Mouse (Mus musculus) urinary bladder, postnatal 10 days (tissue): ENCODE data around the gene Art1.
A peak's percentile ranks its signal among the peaks of the same experiment; 100 is the strongest.

Source experiments
- DNase-seq: peaks from one replicate; pipeline ENCODE4 v3.0.0; 2022; ENCODE audit warnings: low spot score

Art1 gene

GRCm38 (mm10) chr7:102101487-102101886 is at the start of gene Art1:
Gene Art1 (plus strand): TSS chr7:102101743.
- DNase-seq = no peak

- no peak for DNase-seq
Measured at GRCm38 (mm10) chr7:102061353-102061752, 40.2 kb upstream of the Art1 start.

- DNase-seq = no peak
Measured at GRCm38 (mm10) chr7:102062203-102062602, 39.3 kb upstream of the Art1 start.

- DNase-seq = no peak
Measured at GRCm38 (mm10) chr7:102063891-102064290, 37.7 kb upstream of the Art1 start.

GRCm38 (mm10) chr7:102064655-102065045 is 36.9 kb upstream of the Art1 start:
- no peak for DNase-seq

GRCm38 (mm10) chr7:102065046-102065891 is 36.3 kb upstream of the Art1 start, which contains the start of the genes Rnf121, Xndc1 and Xntrpc:
Gene Rnf121 (minus strand): TSS chr7:102065469.
Gene Xndc1 (plus strand): TSS chr7:102065511.
Gene Xntrpc (plus strand): TSS chr7:102065713.
- DNase-seq = peak; percentile 48

- DNase-seq = no peak
Measured at GRCm38 (mm10) chr7:102066363-102066762, 35.2 kb upstream of the Art1 start.

- no peak for DNase-seq
Measured at GRCm38 (mm10) chr7:102076714-102077296, 24.7 kb upstream of the Art1 start.

- no peak for DNase-seq
Measured at GRCm38 (mm10) chr7:102078517-102078916, 23.0 kb upstream of the Art1 start.

GRCm38 (mm10) chr7:102080311-102080710 is 21.2 kb upstream of the Art1 start:
- DNase-seq = no peak

- no peak for DNase-seq
Measured at GRCm38 (mm10) chr7:102081784-102082183, 19.8 kb upstream of the Art1 start.

- DNase-seq = no peak
Measured at GRCm38 (mm10) chr7:102082816-102083215, 18.7 kb upstream of the Art1 start, which contains the start of gene Trpc2. Gene Trpc2 (plus strand): TSS chr7:102083116.

GRCm38 (mm10) chr7:102084041-102084696 is 17.4 kb upstream of the Art1 start:
- DNase-seq = no peak

- DNase-seq = no peak
Measured at GRCm38 (mm10) chr7:102087336-102087735, 14.2 kb upstream of the Art1 start.

- no peak for DNase-seq
Measured at GRCm38 (mm10) chr7:102099760-102100661, 1.5 kb upstream of the Art1 start.

- no peak for DNase-seq
Measured at GRCm38 (mm10) chr7:102100868-102101267, 675 bp upstream of the Art1 start.

GRCm38 (mm10) chr7:102102241-102102640 is 698 bp downstream of the Art1 start:
- DNase-seq = no peak

- DNase-seq = no peak
Measured at GRCm38 (mm10) chr7:102102696-102103095, 1.2 kb downstream of the Art1 start.

GRCm38 (mm10) chr7:102103555-102103954 is 2.0 kb downstream of the Art1 start:
- no peak for DNase-seq

GRCm38 (mm10) chr7:102104126-102104525 is 2.6 kb downstream of the Art1 start:
- DNase-seq = no peak

GRCm38 (mm10) chr7:102106700-102107141 is 5.2 kb downstream of the Art1 start:
- DNase-seq = no peak

- DNase-seq = no peak
Measured at GRCm38 (mm10) chr7:102108206-102108605, 6.7 kb downstream of the Art1 start.
